Mouse (Mus musculus): Measurements from ENCODE around the gene Phldb3.
"Not testable (repeated sequence)": the region's sequence is repeated elsewhere in the genome, so short reads cannot be mapped to it uniquely, and the experiment has no call there.

Phldb3 gene

GRCm38 (mm10) chr7:24594309-24594803 lies 16.2 kb upstream of the Phldb3 start:
- in situ Hi-C loops (cut with MseI, MboI), result no loop called here

- in situ Hi-C loops (cut with MseI, MboI), result no loop called here
These were observed 15.1 kb upstream of the Phldb3 start for GRCm38 (mm10) chr7:24595464-24595863.

- in situ Hi-C loops (cut with MseI, MboI), result no loop called here
These were observed 12.4 kb upstream of the Phldb3 start for GRCm38 (mm10) chr7:24598121-24598520.

- in situ Hi-C loops (cut with MseI, MboI), result loop anchor here (5.0 kb wide), 2 partner anchors 43 to 48 kb away; no protein-coding TSS in a partner anchor
These were observed 11.1 kb upstream of the Phldb3 start for GRCm38 (mm10) chr7:24599211-24600067.

- in situ Hi-C loops (cut with MseI, MboI), result loop anchor here (5.0 kb wide), 2 partner anchors 41 to 46 kb away; no protein-coding TSS in a partner anchor
These were observed 9.5 kb upstream of the Phldb3 start for GRCm38 (mm10) chr7:24600941-24601597.

- in situ Hi-C loops (cut with MseI, MboI), result no loop called here
These were observed 5.0 kb upstream of the Phldb3 start for GRCm38 (mm10) chr7:24605561-24605960.

- in situ Hi-C loops (cut with MseI, MboI), result no loop called here
These were observed 4.5 kb upstream of the Phldb3 start for GRCm38 (mm10) chr7:24606046-24606445.

GRCm38 (mm10) chr7:24608017-24608416 lies 2.5 kb upstream of the Phldb3 start:
- in situ Hi-C loops (cut with MseI, MboI), result no loop called here

- in situ Hi-C loops (cut with MseI, MboI), result no loop called here
These were observed 2.0 kb upstream of the Phldb3 start for GRCm38 (mm10) chr7:24608561-24608960.

GRCm38 (mm10) chr7:24610879-24611494 lies 424 bp downstream of the Phldb3 start:
- in situ Hi-C loops (cut with MseI, MboI), result no loop called here

GRCm38 (mm10) chr7:24611709-24612108 lies 1.1 kb downstream of the Phldb3 start:
- in situ Hi-C loops (cut with MseI, MboI), result no loop called here

GRCm38 (mm10) chr7:24612308-24612910 lies 1.8 kb downstream of the Phldb3 start:
- in situ Hi-C loops (cut with MseI, MboI), result no loop called here

- in situ Hi-C loops (cut with MseI, MboI), result no loop called here
These were observed 4.3 kb downstream of the Phldb3 start for GRCm38 (mm10) chr7:24614816-24615215.

GRCm38 (mm10) chr7:24617763-24618162 lies 7.2 kb downstream of the Phldb3 start:
- in situ Hi-C loops (cut with MseI, MboI), result no loop called here

- in situ Hi-C loops (cut with MseI, MboI), result not testable (repeated sequence)
These were observed 7.8 kb downstream of the Phldb3 start for GRCm38 (mm10) chr7:24618374-24618773.

- in situ Hi-C loops (cut with MseI, MboI), result no loop called here
These were observed 9.3 kb downstream of the Phldb3 start for GRCm38 (mm10) chr7:24619671-24620397.

GRCm38 (mm10) chr7:24621193-24621592 lies 10.6 kb downstream of the Phldb3 start:
- in situ Hi-C loops (cut with MseI, MboI), result no loop called here

GRCm38 (mm10) chr7:24622967-24623366 lies 12.4 kb downstream of the Phldb3 start:
- in situ Hi-C loops (cut with MseI, MboI), result no loop called here

- in situ Hi-C loops (cut with MseI, MboI), result no loop called here
These were observed 18.4 kb downstream of the Phldb3 start for GRCm38 (mm10) chr7:24628685-24629610.

- in situ Hi-C loops (cut with MseI, MboI), result no loop called here
These were observed 19.1 kb downstream of the Phldb3 start for GRCm38 (mm10) chr7:24629672-24630071.
